Mouse (Mus musculus): ENCODE data around the gene Mettl26. TPM values are rescaled to one million over a fixed set of nuclear protein-coding genes. Genes with fewer than 3 reads are reported as not detected.

The Mettl26 gene
- polyA plus RNA-seq, 1 experiment, result 23.6 TPM

- Histone ChIP-seq H3K27me3 (ENCODE audit: control insufficient read depth, insufficient read depth, insufficient read length) (no peaks in the 10 kb centered on the region), H3K79me2 (ENCODE audit: control insufficient read depth, insufficient read depth) (peaks cover 41% of the 10 kb centered on the region), H3K4me3 (peak within 1 kb of the TSS; percentile 56), H3ac (ENCODE audit: control insufficient read depth, insufficient read length) (peak within 1 kb of the TSS; percentile 32), H3K4me2 (ENCODE audit: low read depth) (peak within 1 kb of the TSS; percentile 79), H3K36me3 (ENCODE audit: control insufficient read depth, insufficient read depth) (no peaks in the 10 kb centered on the region)
- TF ChIP-seq REST (IDR thresholded peaks at IDR 0.05; ENCODE audit: insufficient read depth, insufficient read length) (no peak), POLR2AphosphoS2 (IDR thresholded peaks at IDR 0.05; ENCODE audit: insufficient read length, low read depth) (peak; percentile 34), MYOD1 (IDR thresholded peaks at IDR 0.05; ENCODE audit: control insufficient read depth in 1 of 3, insufficient read length in 2 of 3, low read depth in 2 of 3) (peak in 1 of 3 experiments; percentile 17), SRF (IDR thresholded peaks at IDR 0.05; ENCODE audit: control insufficient read depth, insufficient read length, low read depth) (no peak), MAX (IDR thresholded peaks at IDR 0.05; ENCODE audit: low read depth) (no peak), POLR2A (IDR thresholded peaks at IDR 0.05; ENCODE audit: insufficient read length, low read depth) (peak; percentile 59), MYOG (IDR thresholded peaks at IDR 0.05; ENCODE audit: control insufficient read depth in 1 of 3, insufficient read depth in 1 of 3, insufficient read length in 2 of 3, low read depth in 2 of 3) (peak in 1 of 3 experiments; percentile 1), TCF3 (IDR thresholded peaks at IDR 0.05; ENCODE audit: insufficient read length, low read depth) (no peak), USF1 (IDR thresholded peaks at IDR 0.05; ENCODE audit: low read depth) (no peak), CEBPB (IDR thresholded peaks at IDR 0.05; ENCODE audit: insufficient read depth, poor library complexity, severe bottlenecking) (no peak), TCF12 (IDR thresholded peaks at IDR 0.05; ENCODE audit: insufficient read depth, poor library complexity, severe bottlenecking) (no peak), E2F4 (IDR thresholded peaks at IDR 0.05; ENCODE audit: insufficient read depth) (no peak)
Measured at GRCm38 (mm10) chr17:25919144-25919785, 44.4 kb downstream of the Mettl26 start, which contains the start of gene Rab40c. Gene Rab40c (minus strand): TSS chr17:25919727.

- Histone ChIP-seq H3K36me3 (ENCODE audit: control insufficient read depth, insufficient read depth) (no peaks in the 10 kb centered on the region), H3K4me2 (ENCODE audit: low read depth) (peak overlapping the region; percentile 79), H3ac (ENCODE audit: control insufficient read depth, insufficient read length) (peak overlapping the region; percentile 32), H3K4me3 (peak overlapping the region; percentile 56), H3K27me3 (ENCODE audit: control insufficient read depth, insufficient read depth, insufficient read length) (no peaks in the 10 kb centered on the region), H3K79me2 (ENCODE audit: control insufficient read depth, insufficient read depth) (peaks cover 33% of the 10 kb centered on the region)
- TF ChIP-seq MYOG (IDR thresholded peaks at IDR 0.05; ENCODE audit: control insufficient read depth in 1 of 3, insufficient read depth in 1 of 3, insufficient read length in 2 of 3, low read depth in 2 of 3) (no peak), TCF12 (IDR thresholded peaks at IDR 0.05; ENCODE audit: insufficient read depth, poor library complexity, severe bottlenecking) (no peak), TCF3 (IDR thresholded peaks at IDR 0.05; ENCODE audit: insufficient read length, low read depth) (no peak), POLR2A (IDR thresholded peaks at IDR 0.05; ENCODE audit: insufficient read length, low read depth) (peak; percentile 64), E2F4 (IDR thresholded peaks at IDR 0.05; ENCODE audit: insufficient read depth) (no peak), SRF (IDR thresholded peaks at IDR 0.05; ENCODE audit: control insufficient read depth, insufficient read length, low read depth) (peak; percentile 78), MAX (IDR thresholded peaks at IDR 0.05; ENCODE audit: low read depth) (no peak), CEBPB (IDR thresholded peaks at IDR 0.05; ENCODE audit: insufficient read depth, poor library complexity, severe bottlenecking) (no peak), MYOD1 (IDR thresholded peaks at IDR 0.05; ENCODE audit: control insufficient read depth in 1 of 3, insufficient read length in 2 of 3, low read depth in 2 of 3) (no peak), USF1 (IDR thresholded peaks at IDR 0.05; ENCODE audit: low read depth) (no peak), REST (IDR thresholded peaks at IDR 0.05; ENCODE audit: insufficient read depth, insufficient read length) (no peak), POLR2AphosphoS2 (IDR thresholded peaks at IDR 0.05; ENCODE audit: insufficient read length, low read depth) (peak; percentile 80)
Measured at GRCm38 (mm10) chr17:25919786-25920642, 45.1 kb downstream of the Mettl26 start.

- Histone ChIP-seq H3K79me2 (ENCODE audit: control insufficient read depth, insufficient read depth) (peaks cover 16% of the 10 kb centered on the region), H3K4me3 (no peak overlapping the region), H3K27me3 (ENCODE audit: control insufficient read depth, insufficient read depth, insufficient read length) (no peaks in the 10 kb centered on the region), H3K4me2 (ENCODE audit: low read depth) (no peak overlapping the region), H3K36me3 (ENCODE audit: control insufficient read depth, insufficient read depth) (no peaks in the 10 kb centered on the region), H3ac (ENCODE audit: control insufficient read depth, insufficient read length) (no peak overlapping the region)
- no peak for TF ChIP-seq E2F4 (IDR thresholded peaks at IDR 0.05; ENCODE audit: insufficient read depth)
- no peak for TF ChIP-seq POLR2AphosphoS2 (IDR thresholded peaks at IDR 0.05; ENCODE audit: insufficient read length, low read depth)
- TF ChIP-seq REST (IDR thresholded peaks at IDR 0.05; ENCODE audit: insufficient read depth, insufficient read length), result no peak
- no peak for TF ChIP-seq SRF (IDR thresholded peaks at IDR 0.05; ENCODE audit: control insufficient read depth, insufficient read length, low read depth)
- TF ChIP-seq TCF3 (IDR thresholded peaks at IDR 0.05; ENCODE audit: insufficient read length, low read depth), result no peak
- no peak for TF ChIP-seq MAX (IDR thresholded peaks at IDR 0.05; ENCODE audit: low read depth)
- TF ChIP-seq USF1 (IDR thresholded peaks at IDR 0.05; ENCODE audit: low read depth), result no peak
- no peak for TF ChIP-seq CEBPB (IDR thresholded peaks at IDR 0.05; ENCODE audit: insufficient read depth, poor library complexity, severe bottlenecking)
- TF ChIP-seq POLR2A (IDR thresholded peaks at IDR 0.05; ENCODE audit: insufficient read length, low read depth), result no peak
- no peak for TF ChIP-seq MYOD1 (IDR thresholded peaks at IDR 0.05; ENCODE audit: control insufficient read depth in 1 of 3, insufficient read length in 2 of 3, low read depth in 2 of 3)
- TF ChIP-seq TCF12 (IDR thresholded peaks at IDR 0.05; ENCODE audit: insufficient read depth, poor library complexity, severe bottlenecking), result no peak
- no peak for TF ChIP-seq MYOG (IDR thresholded peaks at IDR 0.05; ENCODE audit: control insufficient read depth in 1 of 3, insufficient read depth in 1 of 3, insufficient read length in 2 of 3, low read depth in 2 of 3)
Measured at GRCm38 (mm10) chr17:25922120-25922519, 47.2 kb downstream of the Mettl26 start.

GRCm38 (mm10) chr17:25925348-25925747 is 50.5 kb downstream of the Mettl26 start:
- TF ChIP-seq SRF (IDR thresholded peaks at IDR 0.05; ENCODE audit: control insufficient read depth, insufficient read length, low read depth) (peak; percentile 17), POLR2AphosphoS2 (IDR thresholded peaks at IDR 0.05; ENCODE audit: insufficient read length, low read depth) (no peak), E2F4 (IDR thresholded peaks at IDR 0.05; ENCODE audit: insufficient read depth) (no peak), MYOD1 (IDR thresholded peaks at IDR 0.05; ENCODE audit: control insufficient read depth in 1 of 3, insufficient read length in 2 of 3, low read depth in 2 of 3) (peak; percentile 92 to 97 (median 94)), POLR2A (IDR thresholded peaks at IDR 0.05; ENCODE audit: insufficient read length, low read depth) (no peak), TCF12 (IDR thresholded peaks at IDR 0.05; ENCODE audit: insufficient read depth, poor library complexity, severe bottlenecking) (peak; percentile 55), MAX (IDR thresholded peaks at IDR 0.05; ENCODE audit: low read depth) (no peak), MYOG (IDR thresholded peaks at IDR 0.05; ENCODE audit: control insufficient read depth in 1 of 3, insufficient read depth in 1 of 3, insufficient read length in 2 of 3, low read depth in 2 of 3) (peak; percentile 82 to 93 (median 84)), CEBPB (IDR thresholded peaks at IDR 0.05; ENCODE audit: insufficient read depth, poor library complexity, severe bottlenecking) (no peak), REST (IDR thresholded peaks at IDR 0.05; ENCODE audit: insufficient read depth, insufficient read length) (no peak), TCF3 (IDR thresholded peaks at IDR 0.05; ENCODE audit: insufficient read length, low read depth) (peak; percentile 71), USF1 (IDR thresholded peaks at IDR 0.05; ENCODE audit: low read depth) (no peak)
- Histone ChIP-seq H3K4me3 (no peak overlapping the region), H3K4me2 (ENCODE audit: low read depth) (no peak overlapping the region), H3K27me3 (ENCODE audit: control insufficient read depth, insufficient read depth, insufficient read length) (no peaks in the 10 kb centered on the region), H3K79me2 (ENCODE audit: control insufficient read depth, insufficient read depth) (no peaks in the 10 kb centered on the region), H3K36me3 (ENCODE audit: control insufficient read depth, insufficient read depth) (peaks cover 11% of the 10 kb centered on the region), H3ac (ENCODE audit: control insufficient read depth, insufficient read length) (no peak overlapping the region)
